Mouse (Mus musculus) hindbrain, embryonic 10.5 days (tissue): ENCODE measurements around the gene Rabgap1l. TPM values are rescaled to one million over a fixed set of nuclear protein-coding genes. Genes with fewer than 3 reads are reported as not detected.

Experiments
- DNase-seq: peaks from one replicate; pipeline ENCODE4 v3.0.0-alpha.2; 2017; ENCODE audit warnings: low spot score
- H3K27ac ChIP-seq: fragments of 300-500 bp; sonication (generic); 2 replicates; pipeline ENCODE4 v1.5.1; 2016; ENCODE audit warnings: mild to moderate bottlenecking, moderate library complexity
- H3K27me3 ChIP-seq: fragments of 300-500 bp; sonication (generic); 2 replicates; pipeline ENCODE4 v1.6.1; 2016; ENCODE audit warnings: mild to moderate bottlenecking; ENCODE audit not compliant: poor library complexity, insufficient read depth, severe bottlenecking
- H3K36me3 ChIP-seq: fragments of 300-500 bp; sonication (generic); 2 replicates; pipeline ENCODE4 v1.6.1; 2016; ENCODE audit warnings: mild to moderate bottlenecking, moderate library complexity
- H3K4me1 ChIP-seq: fragments of 300-500 bp; sonication (generic); replicated peaks from 2 replicates; pipeline ENCODE4 v1.6.1; 2016; ENCODE audit warnings: mild to moderate bottlenecking
- H3K4me3 ChIP-seq: fragments of 300-500 bp; sonication (generic); 2 replicates; pipeline ENCODE4 v1.5.1; 2016; ENCODE audit warnings: mild to moderate bottlenecking, moderate library complexity
- H3K9me3 ChIP-seq: fragments of 300-500 bp; sonication (generic); 2 replicates; pipeline ENCODE4 v1.6.1; 2016; ENCODE audit warnings: mild to moderate bottlenecking, moderate library complexity
- WGBS: fragments of 180-500 bp; shearing (Covaris S2); methylation state at CpG from one replicate; pipeline ENCODE4 v1.1.7; 2016; 5-methylcytosine and 5-hydroxymethylcytosine counted together
- polyA plus RNA-seq: library from polyadenylated mRNA; unstranded; fragments of >200 nt; fragmentation: Nextera tagmentation; extraction: Ambion mirVana; gene quantifications from 2 replicates; pipeline ENCODE4 v1.2.1, GENCODE M21; 2016

Gene Rabgap1l
- polyA plus RNA-seq = 8.0 and 9.8 TPM in 2 replicates

DNA sequence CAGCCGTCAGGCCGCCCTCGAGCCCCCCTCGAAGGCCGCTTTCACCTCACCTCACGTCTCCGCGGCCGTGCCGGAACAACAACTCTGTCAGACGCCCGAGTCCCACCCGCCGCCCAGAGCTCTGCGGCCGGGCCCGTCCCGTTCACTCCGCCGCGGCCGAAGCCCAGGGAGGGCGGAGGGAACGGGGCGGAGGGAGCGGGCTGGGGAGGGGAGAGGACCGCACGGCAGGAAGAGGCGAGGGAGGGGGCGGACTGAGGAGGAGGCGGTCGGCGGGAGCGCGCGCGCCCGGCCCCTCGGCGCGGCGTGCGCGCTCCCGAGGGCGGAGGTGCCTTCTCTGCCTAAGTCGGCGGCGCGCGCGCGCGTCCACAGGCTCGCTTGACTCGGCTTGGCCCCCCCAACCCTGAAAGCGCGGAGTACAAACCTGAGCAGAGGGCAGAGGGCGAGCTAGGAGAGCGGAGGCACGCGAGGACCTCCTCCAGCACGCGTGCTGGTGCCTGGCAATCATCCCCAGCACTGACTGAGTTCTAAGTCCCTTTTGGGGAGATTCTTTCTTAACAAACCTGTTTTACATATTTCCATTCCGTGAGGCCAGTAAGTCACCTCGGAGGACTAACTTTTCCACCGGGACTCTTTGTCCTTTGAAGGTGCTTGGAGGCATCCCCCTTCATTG lies at the start of gene Rabgap1l:
Rabgap1l (minus strand) TSS at position 526 of the 670 bp plus-strand sequence.
- Histone ChIP-seq H3K4me1 (peaks cover 13% of the 10 kb centered on the region; the same call in 1 of the 2 replicates), H3K27me3 (0 out of 2 replicates have a peak, but pooled peaks cover 4% of the 10 kb centered on the region), H3K9me3 (no peaks in the 10 kb centered on the region), H3K36me3 (no peaks in the 10 kb centered on the region), H3K27ac (peak within 1 kb of the TSS; percentile 90), H3K4me3 (peak within 1 kb of the TSS; percentile 92)
- DNase-seq = peak; percentile 87
- under 1% methylated on average over 67 of the region's 67 CpGs for WGBS

GRCm38 (mm10) chr1:160842567-160842966 lies 49.6 kb upstream of the Rabgap1l start:
- Histone ChIP-seq H3K27ac (no peak overlapping the region), H3K4me3 (no peak overlapping the region), H3K4me1 (no peaks in the 10 kb centered on the region), H3K27me3 (no peaks in the 10 kb centered on the region), H3K9me3 (no peaks in the 10 kb centered on the region), H3K36me3 (no peaks in the 10 kb centered on the region)
- WGBS = 90% methylated on average over 10 of the region's 10 CpGs
- DNase-seq = no peak

GRCm38 (mm10) chr1:160840618-160841017 lies 47.6 kb upstream of the Rabgap1l start:
- Histone ChIP-seq H3K27me3 (no peaks in the 10 kb centered on the region), H3K4me1 (no peaks in the 10 kb centered on the region), H3K9me3 (no peaks in the 10 kb centered on the region), H3K4me3 (no peak overlapping the region), H3K36me3 (no peaks in the 10 kb centered on the region), H3K27ac (no peak overlapping the region)
- no peak for DNase-seq
- 84% methylated on average over 5 of the region's 5 CpGs for WGBS

DNA sequence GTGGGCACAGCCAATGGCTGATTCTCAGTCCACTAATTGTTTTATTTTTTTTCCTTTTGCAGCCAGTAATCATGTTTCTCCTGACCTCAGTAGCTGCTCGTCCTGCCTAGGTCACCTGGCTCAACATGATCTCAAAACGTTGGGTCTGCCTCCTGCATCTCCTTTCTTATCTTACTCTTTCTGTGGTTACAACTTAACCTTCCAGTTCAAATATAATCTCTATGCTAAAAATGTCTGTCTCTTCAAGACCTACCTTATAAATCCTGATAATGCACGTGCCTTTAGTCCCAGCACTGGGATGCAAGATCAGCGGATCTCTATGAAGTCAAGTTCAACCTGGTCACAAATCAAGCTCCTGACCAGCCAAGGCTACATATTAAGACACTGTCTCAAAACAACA lies 46.1 kb upstream of the Rabgap1l start:
- WGBS = 82% methylated on average over 4 of the region's 4 CpGs
- Histone ChIP-seq H3K27ac (no peak overlapping the region), H3K9me3 (no peaks in the 10 kb centered on the region), H3K4me3 (no peak overlapping the region), H3K4me1 (no peaks in the 10 kb centered on the region), H3K27me3 (no peaks in the 10 kb centered on the region), H3K36me3 (no peaks in the 10 kb centered on the region)
- DNase-seq = no peak

GRCm38 (mm10) chr1:160834446-160834845 lies 41.4 kb upstream of the Rabgap1l start:
- Histone ChIP-seq H3K27ac (no peak overlapping the region), H3K4me1 (no peaks in the 10 kb centered on the region), H3K4me3 (no peak overlapping the region), H3K36me3 (no peaks in the 10 kb centered on the region), H3K9me3 (no peaks in the 10 kb centered on the region), H3K27me3 (no peaks in the 10 kb centered on the region)
- WGBS = 85% methylated on average over 1 of the region's 1 CpGs
- no peak for DNase-seq

DNA sequence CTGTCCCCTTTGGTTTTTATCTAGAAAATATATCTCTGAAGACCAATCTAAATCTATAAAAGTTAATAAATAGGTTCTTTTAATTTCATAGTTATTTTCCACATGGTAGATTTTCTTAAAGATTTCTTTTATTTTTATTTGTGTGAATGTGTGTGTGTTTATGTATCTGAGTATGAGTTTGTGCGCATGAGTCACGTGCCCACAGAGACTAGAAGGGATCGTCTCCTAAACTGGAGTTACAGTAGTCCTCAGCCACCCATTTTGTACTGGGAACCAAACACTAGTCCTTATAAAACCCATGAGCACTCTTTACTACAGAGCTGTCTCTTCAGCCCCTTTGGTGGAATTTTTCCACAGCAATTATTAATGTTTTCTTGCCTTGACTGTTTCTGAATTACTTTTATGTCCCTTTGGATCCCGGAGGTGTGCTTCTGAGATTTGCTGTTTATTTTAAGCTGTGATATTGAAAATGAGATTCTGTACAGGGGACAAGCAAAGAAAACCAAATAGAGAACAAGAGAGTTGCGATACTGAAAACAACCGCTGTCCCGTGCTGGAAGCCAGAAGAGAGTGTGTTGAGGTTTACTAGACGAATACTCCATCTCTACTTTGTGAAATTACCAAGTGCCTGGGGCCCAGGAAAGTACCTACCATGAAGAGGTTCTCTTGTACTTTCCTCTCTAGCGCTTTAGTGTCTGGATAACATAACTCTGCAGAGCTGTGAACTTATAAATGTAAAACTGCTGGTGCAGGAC lies 39.4 kb upstream of the Rabgap1l start:
- H3K27me3 ChIP-seq = no peaks in the 10 kb centered on the region
- no peak for DNase-seq
- no peaks in the 10 kb centered on the region for H3K36me3 ChIP-seq
- H3K9me3 ChIP-seq = no peaks in the 10 kb centered on the region
- no peak overlapping the region for H3K27ac ChIP-seq
- no peak overlapping the region for H3K4me3 ChIP-seq
- no peaks in the 10 kb centered on the region for H3K4me1 ChIP-seq
- WGBS = 90% methylated on average over 9 of the region's 9 CpGs

DNA sequence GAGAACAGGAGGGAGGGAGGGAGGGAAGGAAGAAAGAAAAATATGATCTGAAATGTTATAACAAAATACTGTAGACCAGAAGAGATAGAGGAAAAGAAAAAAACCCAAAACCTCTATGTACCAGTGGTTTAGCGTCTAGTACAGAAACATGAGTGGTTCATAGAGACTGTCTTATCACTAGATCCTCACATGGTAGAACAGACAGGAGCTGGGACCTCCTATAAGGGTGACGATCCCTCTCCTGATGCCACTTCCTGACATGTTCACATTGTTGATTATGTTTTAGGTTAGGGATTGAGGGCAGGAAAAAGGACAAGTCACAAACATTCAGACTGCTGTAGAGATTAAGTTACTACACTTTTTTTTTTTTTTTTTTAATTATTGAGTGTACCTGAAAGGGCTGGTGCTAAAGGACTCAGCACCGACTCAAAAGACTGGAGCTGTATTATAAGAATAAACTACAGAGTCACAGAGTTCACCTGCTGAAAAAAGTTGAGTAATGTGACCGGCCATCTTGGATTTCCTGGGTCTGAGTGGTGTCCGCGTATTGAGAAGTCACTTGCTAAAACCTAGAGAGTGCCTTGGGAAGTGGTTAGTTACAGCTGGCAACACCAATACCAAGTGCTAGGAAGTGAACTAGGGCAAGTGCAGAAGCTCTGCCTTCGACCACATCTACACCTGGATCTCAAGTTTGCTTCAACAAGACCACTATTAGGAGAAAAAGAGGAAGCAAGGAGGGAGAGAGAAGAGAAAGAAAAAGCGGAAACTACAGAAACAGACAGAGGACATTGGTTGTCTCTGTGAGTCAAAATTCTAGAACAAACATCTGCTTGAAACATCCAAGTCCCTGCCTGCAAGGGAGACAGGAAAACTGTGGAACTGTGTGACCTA lies 37.8 kb upstream of the Rabgap1l start:
- Histone ChIP-seq H3K4me1 (no peaks in the 10 kb centered on the region), H3K27me3 (no peaks in the 10 kb centered on the region), H3K27ac (no peak overlapping the region), H3K4me3 (no peak overlapping the region), H3K9me3 (no peaks in the 10 kb centered on the region), H3K36me3 (no peaks in the 10 kb centered on the region)
- WGBS = 91% methylated on average over 8 of the region's 8 CpGs
- no peak for DNase-seq

- H3K4me3 ChIP-seq = no peak overlapping the region
- no peak overlapping the region for H3K27ac ChIP-seq
- no peaks in the 10 kb centered on the region for H3K9me3 ChIP-seq
- H3K27me3 ChIP-seq = no peaks in the 10 kb centered on the region
- H3K4me1 ChIP-seq = no peaks in the 10 kb centered on the region
- no peaks in the 10 kb centered on the region for H3K36me3 ChIP-seq
- 75% methylated on average over 3 of the region's 3 CpGs for WGBS
- no peak for DNase-seq
Observed at GRCm38 (mm10) chr1:160825441-160825856, 32.4 kb upstream of the Rabgap1l start.

GRCm38 (mm10) chr1:160823638-160824037 lies 30.6 kb upstream of the Rabgap1l start:
- no peak for DNase-seq
- Histone ChIP-seq H3K27me3 (no peaks in the 10 kb centered on the region), H3K9me3 (no peaks in the 10 kb centered on the region), H3K4me1 (no peaks in the 10 kb centered on the region), H3K4me3 (no peak overlapping the region), H3K27ac (no peak overlapping the region), H3K36me3 (no peaks in the 10 kb centered on the region)
- 98% methylated on average over 3 of the region's 3 CpGs for WGBS

GRCm38 (mm10) chr1:160814198-160814597 lies 21.2 kb upstream of the Rabgap1l start:
- H3K9me3 ChIP-seq = no peaks in the 10 kb centered on the region
- WGBS = 93% methylated on average over 5 of the region's 5 CpGs
- H3K27me3 ChIP-seq = no peaks in the 10 kb centered on the region
- H3K36me3 ChIP-seq = no peaks in the 10 kb centered on the region
- DNase-seq = no peak
- no peaks in the 10 kb centered on the region for H3K4me1 ChIP-seq
- no peak overlapping the region for H3K4me3 ChIP-seq
- no peak overlapping the region for H3K27ac ChIP-seq

DNA sequence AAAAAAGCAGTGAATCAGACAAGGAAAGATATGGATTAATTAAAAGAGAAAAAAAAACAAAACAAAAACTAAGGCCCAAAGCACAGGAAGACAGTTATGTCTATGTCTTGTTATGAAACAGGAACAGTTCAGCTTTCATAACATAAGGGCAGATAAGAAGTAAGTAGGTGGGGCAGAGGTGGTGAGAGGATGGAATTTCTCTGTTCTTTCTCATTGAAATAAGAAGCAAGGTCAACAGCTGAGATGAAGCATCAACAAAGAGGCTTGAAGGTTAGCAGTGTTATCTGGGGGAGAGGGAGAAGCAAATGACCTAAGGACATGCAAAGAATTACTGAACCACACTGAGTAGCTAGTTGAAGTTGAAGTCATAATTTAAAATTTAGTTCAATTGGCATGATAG lies 19.4 kb upstream of the Rabgap1l start:
- Histone ChIP-seq H3K27ac (no peak overlapping the region), H3K36me3 (no peaks in the 10 kb centered on the region), H3K27me3 (no peaks in the 10 kb centered on the region), H3K9me3 (no peaks in the 10 kb centered on the region), H3K4me1 (no peaks in the 10 kb centered on the region), H3K4me3 (no peak overlapping the region)
- no peak for DNase-seq

GRCm38 (mm10) chr1:160811930-160812329 lies 18.9 kb upstream of the Rabgap1l start:
- no peak overlapping the region for H3K4me3 ChIP-seq
- no peaks in the 10 kb centered on the region for H3K27me3 ChIP-seq
- 88% methylated on average over 1 of the region's 1 CpGs for WGBS
- H3K4me1 ChIP-seq = no peaks in the 10 kb centered on the region
- H3K9me3 ChIP-seq = no peaks in the 10 kb centered on the region
- no peak for DNase-seq
- H3K36me3 ChIP-seq = no peaks in the 10 kb centered on the region
- H3K27ac ChIP-seq = no peak overlapping the region

- Histone ChIP-seq H3K27me3 (no peaks in the 10 kb centered on the region), H3K4me3 (no peak overlapping the region), H3K27ac (no peak overlapping the region), H3K36me3 (no peaks in the 10 kb centered on the region), H3K4me1 (no peaks in the 10 kb centered on the region), H3K9me3 (no peaks in the 10 kb centered on the region)
- WGBS = 71% methylated on average over 2 of the region's 2 CpGs
- no peak for DNase-seq
Observed at GRCm38 (mm10) chr1:160805268-160805667, 12.3 kb upstream of the Rabgap1l start.
